10 mouse cellular contexts compared by ENCODE assay signal in genomic region chr1:181284301-181285197, GRCm38 (mm10).
A peak's percentile ranks its signal among the peaks of the same experiment; 100 is the strongest.
DNase-seq lines count a peak whose midpoint lies in the region; ATAC-seq and TF ChIP-seq lines count a peak whose summit lies in the region.
"Had no signal": no experiment of that assay in that cellular context is flagged by ENCODE, and none has a peak within 500 bp of the region (broad histone marks: within the 10 kb centered on the region; RNA-seq: fewer than 3 reads in every experiment).

No protein-coding gene starts in this region.

- TF ChIP-seq CTCF in forebrain, postnatal 0 days (IDR thresholded peaks at IDR 0.05; ENCODE audit: low read depth), result peak; percentile 10; the same call in 1 of the 2 replicates

- 73% methylated on average over 10 of the region's 10 CpGs for WGBS in forebrain, postnatal 0 days
- WGBS in forebrain, embryonic 16.5 days, result 81% methylated on average over 10 of the region's 10 CpGs

- ATAC-seq in forebrain, postnatal 0 days, result no peak
- no peak for ATAC-seq in forebrain, embryonic 16.5 days
- ATAC-seq in granulocyte monocyte progenitor cell, adult 5-6 weeks (replicated peaks; ENCODE audit: poor library complexity, severe bottlenecking), result peak; percentile 61

- no peak overlapping the region for H3K9ac ChIP-seq in forebrain, postnatal 0 days
- no peak overlapping the region for H3K9ac ChIP-seq in forebrain, embryonic 16.5 days (replicated peaks; ENCODE audit: low read depth, low read length)

- DNase-seq in forebrain, postnatal 0 days, result no peak
- peak; percentile 28 for DNase-seq in lung, postnatal 10 days
- no peak for DNase-seq in lung, postnatal 14 days
- DNase-seq in thymus, postnatal 14 days, result peak; percentile 33
- no peak for DNase-seq in T-cell, adult 2 months (ENCODE audit: low spot score)
- DNase-seq in retina, embryonic 14.5 days (ENCODE audit: low spot score), result no peak
- DNase-seq: gastrocnemius, postnatal 10 days; layer of hippocampus, adult 9-11 months had no signal

- H3K4me2 ChIP-seq in forebrain, postnatal 0 days (ENCODE audit: low read depth), result no peak overlapping the region
- H3K4me2 ChIP-seq in forebrain, embryonic 16.5 days (ENCODE audit: low read length), result no peak overlapping the region

- H3K4me1 ChIP-seq in forebrain, postnatal 0 days (ENCODE audit: insufficient read depth), result no peaks in the 10 kb centered on the region
- no peaks in the 10 kb centered on the region for H3K4me1 ChIP-seq in forebrain, embryonic 16.5 days (replicated peaks; ENCODE audit: control insufficient read depth, insufficient read depth, low read length)

- H3K36me3 ChIP-seq in forebrain, postnatal 0 days (ENCODE audit: insufficient read depth), result no peaks in the 10 kb centered on the region
- H3K36me3 ChIP-seq in forebrain, embryonic 16.5 days (ENCODE audit: control insufficient read depth, insufficient read depth), result no peaks in the 10 kb centered on the region

- H3K4me3 ChIP-seq in forebrain, postnatal 0 days (ENCODE audit: low read depth, low read length), result no peak overlapping the region
- no peak overlapping the region for H3K4me3 ChIP-seq in forebrain, embryonic 16.5 days (replicated peaks; ENCODE audit: low read length)

- H3K27ac ChIP-seq in forebrain, postnatal 0 days (ENCODE audit: low read depth, low read length), result no peak overlapping the region
- H3K27ac ChIP-seq in forebrain, embryonic 16.5 days (ENCODE audit: low read length), result no peak overlapping the region

- H3K9me3 ChIP-seq in forebrain, postnatal 0 days (ENCODE audit: low read length), result no peaks in the 10 kb centered on the region
- no peaks in the 10 kb centered on the region for H3K9me3 ChIP-seq in forebrain, embryonic 16.5 days (ENCODE audit: control insufficient read depth, low read length)

- no peaks in the 10 kb centered on the region for H3K27me3 ChIP-seq in forebrain, postnatal 0 days (ENCODE audit: insufficient read depth, low read length)
- no peaks in the 10 kb centered on the region for H3K27me3 ChIP-seq in forebrain, embryonic 16.5 days (replicated peaks; ENCODE audit: control insufficient read depth, insufficient read depth, low read length)

Comparison
In these comparisons a context has a peak if more than half of its experiments do, and no peak if none do; other contexts are left out.
1. DNase-seq: peak in lung, postnatal 10 days (single experiment) and thymus, postnatal 14 days (single experiment); none in forebrain, postnatal 0 days (single experiment), lung, postnatal 14 days (single experiment), T-cell, adult 2 months (single experiment) and retina, embryonic 14.5 days (single experiment).